Mouse (Mus musculus) CH12.LX (cell line): ENCODE measurements around the gene E2f2. TPM values are rescaled to one million over a fixed set of nuclear protein-coding genes. Genes with fewer than 3 reads are reported as not detected.

Source experiments
- DNase-seq: peaks from one replicate; pipeline ENCODE4 v3.0.0-alpha.2; 2013; ENCODE audit errors: extremely low read depth
- H3K27ac ChIP-seq: 2 replicates; pipeline ENCODE4 v1.5.1; 2012; ENCODE audit warnings: low read depth, mild to moderate bottlenecking, control low read depth, moderate library complexity; ENCODE audit not compliant: insufficient read depth
- H3K27me3 ChIP-seq: replicated peaks from 2 replicates; pipeline ENCODE3; 2012; ENCODE audit warnings: inconsistent platforms
- H3K36me3 ChIP-seq, 2 experiments: replicated peaks in 1 of 2; 2 replicates each; pipeline versions ENCODE3 to v1.6.1; 2012; ENCODE audit warnings: inconsistent platforms in 1 of 2, low read length in 1 of 2, mild to moderate bottlenecking in 1 of 2, mixed read lengths in 1 of 2, moderate library complexity in 1 of 2; ENCODE audit not compliant: control insufficient read depth in 1 of 2, insufficient read depth in 1 of 2
- H3K4me1 ChIP-seq, 2 experiments: 2 replicates each; pipeline ENCODE4 v1.6.1; 2012; ENCODE audit warnings: inconsistent platforms in 1 of 2, moderate library complexity in 1 of 2; ENCODE audit not compliant: insufficient read depth in 2 of 2, control insufficient read depth in 1 of 2
- H3K4me2 ChIP-seq: 2 replicates; pipeline ENCODE4 v1.6.1; 2012; ENCODE audit warnings: low read depth, mild to moderate bottlenecking, control low read depth; ENCODE audit not compliant: poor library complexity, insufficient read depth, severe bottlenecking
- H3K4me3 ChIP-seq, 3 experiments: fragments of 150-350 bp in 1 of 3; sonication (generic) in 1 of 3; replicated peaks in 1 of 3; 2 replicates each; pipeline versions ENCODE3 to v1.5.1; 2011 to 2012; ENCODE audit warnings: low read depth in 2 of 3, low read length in 2 of 3, mild to moderate bottlenecking in 2 of 3, moderate library complexity in 2 of 3, control low read depth in 1 of 3, improper control_type of control experiment in 1 of 3, inconsistent platforms in 1 of 3, mixed read lengths in 1 of 3; ENCODE audit not compliant: poor library complexity in 1 of 3
- H3K79me2 ChIP-seq: replicated peaks from 2 replicates; pipeline ENCODE4 v1.6.1; 2012; ENCODE audit warnings: mild to moderate bottlenecking, moderate library complexity; ENCODE audit not compliant: control insufficient read depth, poor library complexity, insufficient read depth, severe bottlenecking; ENCODE audit errors: extremely low read depth
- H3K9ac ChIP-seq: 2 replicates; pipeline ENCODE4 v1.6.1; 2012; ENCODE audit warnings: low read depth, mild to moderate bottlenecking, control low read depth, moderate library complexity; ENCODE audit not compliant: insufficient read depth
- H3K9me3 ChIP-seq: replicated peaks from 2 replicates; pipeline ENCODE3; 2012; ENCODE audit warnings: low read length, inconsistent platforms, mixed read lengths
- CHD1 ChIP-seq: IDR thresholded peaks from 2 replicates; pipeline ENCODE4 v1.6.1; 2012; ENCODE audit warnings: low read depth, low read length, improper control_type of control experiment, inconsistent platforms
- CTCF ChIP-seq, 2 experiments: IDR thresholded peaks in 1 of 2; conservative IDR thresholded peaks in 1 of 2; 2 replicates each; pipeline ENCODE4 v1.5.1; 2011 to 2012; ENCODE audit warnings: low read depth in 2 of 2, low read length in 2 of 2, improper control_type of control experiment in 1 of 2, inconsistent platforms in 1 of 2, mild to moderate bottlenecking in 1 of 2, moderate library complexity in 1 of 2
- JUND ChIP-seq: conservative IDR thresholded peaks from 2 replicates; pipeline ENCODE4 v1.6.1; 2011; ENCODE audit warnings: low read depth, low read length, improper control_type of control experiment
- KAT2A ChIP-seq: IDR thresholded peaks from 2 replicates; pipeline ENCODE4 v1.6.1; 2012; ENCODE audit warnings: low read length, improper control_type of control experiment, inconsistent platforms; ENCODE audit not compliant: insufficient replicate concordance
- MEF2A ChIP-seq: IDR thresholded peaks from 2 replicates; pipeline ENCODE4 v1.6.1; 2014; ENCODE audit warnings: low read depth, mild to moderate bottlenecking, inconsistent platforms, low read length, improper control_type of control experiment, borderline replicate concordance
- POLR2AphosphoS2 ChIP-seq: IDR thresholded peaks from 2 replicates; pipeline ENCODE4 v1.6.1; 2011; ENCODE audit warnings: low read depth, low read length, improper control_type of control experiment
- dilution Hi-C: fragments of 300-500 bp; cut with MboI; formaldehyde crosslinking; loops from 2 replicates; pipeline ENCODE4 v1.14.3; 2020; ENCODE audit warnings: low sequenced_read_pairs; ENCODE audit not compliant: extremely low pct_unique_long_range_greater_than_20kb, extremely low pct_ligation_motif_present
- in situ Hi-C: fragments of 300-500 bp; cut with MboI; formaldehyde crosslinking; loops from 3 replicates; pipeline ENCODE4 v1.14.3; 2019; ENCODE audit warnings: low sequenced_read_pairs, low pct_ligation_motif_present, low pct_unique_long_range_greater_than_20kb, mixed read lengths
- polyA plus RNA-seq: library from polyadenylated mRNA; unstranded; fragments of >175 nt; gene quantifications from 2 replicates; pipeline ENCODE4 v1.2.1, GENCODE M21; 2012; ENCODE audit warnings: low read depth; ENCODE audit not compliant: insufficient read length
- total RNA-seq, 2 experiments: library from RNA; depleted of rRNA; stranded (reverse); fragments of 300-350 nt in 1 of 2; fragments of >200 nt in 1 of 2; gene quantifications; 2 replicates each; pipeline ENCODE4 v1.2.3; 2012 to 2014

Gene E2f2
- total and polyA plus RNA-seq, 3 experiments, result 3.9 to 7.2 (median 4.4) TPM

GRCm38 (mm10) chr4:136244208-136244607, 72.0 kb downstream of the E2f2 start:
- H3K4me3 ChIP-seq, result no peak overlapping the region
- DNase-seq, result no peak
- dilution Hi-C loops, result no loop called here
- H3K27me3 ChIP-seq, result peaks cover 88% of the 10 kb centered on the region
- in situ Hi-C loops, result loop anchor here (5.0 to 25.0 kb wide), 2 partner anchors 37 to 368 kb away; partner anchors contain the start of genes Asap3, Kdm1a, Lactbl1 and Tex46
- H3K4me2 ChIP-seq, result no peak overlapping the region
- no peak overlapping the region for H3K9ac ChIP-seq
- no peak for TF ChIP-seq KAT2A
- TF ChIP-seq JUND, result no peak
- TF ChIP-seq CTCF (conservative IDR thresholded peaks at IDR 0.05 in 1 of 2, IDR thresholded peaks at IDR 0.05 in 1 of 2; ENCODE audit: low read depth in 2 of 2, low read length in 2 of 2), result 0 out of 4 replicates have a peak, but pooled peaks of 1 of the 2 experiments have one; percentile 0
- no peak for TF ChIP-seq CHD1
- TF ChIP-seq POLR2AphosphoS2, result no peak
- TF ChIP-seq MEF2A, result no peak
- H3K9me3 ChIP-seq, result peaks cover 16% of the 10 kb centered on the region
- H3K27ac ChIP-seq, result no peak overlapping the region
- no peaks in the 10 kb centered on the region for H3K36me3 ChIP-seq
- H3K79me2 ChIP-seq, result no peaks in the 10 kb centered on the region
- peaks cover 0 to 19% of the 10 kb centered on the region in 2 experiments; a peak in 3 of 4 replicates for H3K4me1 ChIP-seq

Other genes with a start within 250 kb of the E2f2 start
- 32.4 and 42.7 TPM in 2 replicates for gene Hmgcl, start 225.9 kb upstream of the E2f2 start, total RNA-seq (2012; rRNA removed)
- 38.0 and 39.5 TPM in 2 replicates for gene Hmgcl, start 225.9 kb upstream of the E2f2 start, total RNA-seq (2014; rRNA removed)
- gene Hmgcl, start 225.9 kb upstream of the E2f2 start, polyA plus RNA-seq, result 27.2 and 27.6 TPM in 2 replicates
- 39.4 and 40.5 TPM in 2 replicates for gene Gale, start 208.7 kb upstream of the E2f2 start, total RNA-seq (2012; rRNA removed)
- 32.9 and 34.8 TPM in 2 replicates for gene Gale, start 208.7 kb upstream of the E2f2 start, total RNA-seq (2014; rRNA removed)
- 23.6 and 23.8 TPM in 2 replicates for gene Gale, start 208.7 kb upstream of the E2f2 start, polyA plus RNA-seq
- 54.0 and 54.9 TPM in 2 replicates for gene Lypla2, start 199.8 kb upstream of the E2f2 start, total RNA-seq (2012; rRNA removed)
- gene Lypla2, start 199.8 kb upstream of the E2f2 start, total RNA-seq (2014; rRNA removed), result 55.9 and 57.2 TPM in 2 replicates
- gene Lypla2, start 199.8 kb upstream of the E2f2 start, polyA plus RNA-seq, result 91.8 and 96.5 TPM in 2 replicates
- gene Pithd1, start 185.1 kb upstream of the E2f2 start, total RNA-seq (2012; rRNA removed), result 53.2 and 65.4 TPM in 2 replicates
- gene Pithd1, start 185.1 kb upstream of the E2f2 start, total RNA-seq (2014; rRNA removed), result 87.5 and 93.2 TPM in 2 replicates
- 53.2 and 67.1 TPM in 2 replicates for gene Pithd1, start 185.1 kb upstream of the E2f2 start, polyA plus RNA-seq
- gene Eloa, start 150.6 kb upstream of the E2f2 start, total RNA-seq (2012; rRNA removed), result 45.8 and 52.2 TPM in 2 replicates
- 64.9 and 66.0 TPM in 2 replicates for gene Eloa, start 150.6 kb upstream of the E2f2 start, total RNA-seq (2014; rRNA removed)
- 61.6 and 66.2 TPM in 2 replicates for gene Eloa, start 150.6 kb upstream of the E2f2 start, polyA plus RNA-seq
- gene Rpl11, start 119.0 kb upstream of the E2f2 start, total RNA-seq (2012; rRNA removed), result 2,513 and 2,636 TPM in 2 replicates
- gene Rpl11, start 119.0 kb upstream of the E2f2 start, total RNA-seq (2014; rRNA removed), result 1,648 and 1,661 TPM in 2 replicates
- gene Rpl11, start 119.0 kb upstream of the E2f2 start, polyA plus RNA-seq, result 1,170 and 1,488 TPM in 2 replicates
- gene Id3, start 28.9 kb upstream of the E2f2 start, total RNA-seq (2012; rRNA removed), result 41.1 and 85.5 TPM in 2 replicates
- 96.0 and 116 TPM in 2 replicates for gene Id3, start 28.9 kb upstream of the E2f2 start, total RNA-seq (2014; rRNA removed)
- gene Id3, start 28.9 kb upstream of the E2f2 start, polyA plus RNA-seq, result 17.6 and 18.3 TPM in 2 replicates
- 0.08 TPM in 2 replicates for gene Asap3, start 34.0 kb downstream of the E2f2 start, total RNA-seq (2012; rRNA removed)
- not detected in 2 replicates for gene Asap3, start 34.0 kb downstream of the E2f2 start, total RNA-seq (2014; rRNA removed)
- 0.07 TPM in 1 of 2 replicates, not detected in the other for gene Asap3, start 34.0 kb downstream of the E2f2 start, polyA plus RNA-seq
- gene Tcea3, start 75.3 kb downstream of the E2f2 start, total RNA-seq (2012; rRNA removed), result not detected in 2 replicates
- not detected in 2 replicates for gene Tcea3, start 75.3 kb downstream of the E2f2 start, total RNA-seq (2014; rRNA removed)
- gene Tcea3, start 75.3 kb downstream of the E2f2 start, polyA plus RNA-seq, result not detected in 2 replicates
- gene Zfp46, start 112.3 kb downstream of the E2f2 start, total RNA-seq (2012; rRNA removed), result 6.6 and 7.2 TPM in 2 replicates
- 3.3 and 4.1 TPM in 2 replicates for gene Zfp46, start 112.3 kb downstream of the E2f2 start, total RNA-seq (2014; rRNA removed)
- gene Zfp46, start 112.3 kb downstream of the E2f2 start, polyA plus RNA-seq, result 1.8 and 2.8 TPM in 2 replicates
- gene Hnrnpr, start 138.5 kb downstream of the E2f2 start, total RNA-seq (2012; rRNA removed), result 65.6 and 86.6 TPM in 2 replicates
- 117 and 137 TPM in 2 replicates for gene Hnrnpr, start 138.5 kb downstream of the E2f2 start, total RNA-seq (2014; rRNA removed)
- gene Hnrnpr, start 138.5 kb downstream of the E2f2 start, polyA plus RNA-seq, result 130 and 183 TPM in 2 replicates